Mouse (Mus musculus): ENCODE measurements at regions not wholly inside any gene's neighbourhood (a gene's known extent, or its start where the extent isn't known, plus 50 kb on each side); places are given as distances from the start of the nearest gene placed in this dataset.
"Not testable (repeated sequence)": the region's sequence is repeated elsewhere in the genome, so short reads cannot be mapped to it uniquely, and the experiment has no call there.

- DNase-seq (ENCODE audit: low spot score in 2 of 2) = no peak
- intact Hi-C loops (cut with DNase I) = no loop called here
Observed at GRCm38 (mm10) chr9:76407549-76407948, 83.9 kb upstream of the Hcrtr2 start.

GRCm38 (mm10) chr9:76401897-76402670, 78.4 kb upstream of the Hcrtr2 start:
- DNase-seq (ENCODE audit: low spot score in 2 of 2); intact Hi-C loops (cut with DNase I): not testable (repeated sequence)

GRCm38 (mm10) chr9:76400900-76401299, 77.2 kb upstream of the Hcrtr2 start:
- intact Hi-C loops (cut with DNase I) = no loop called here

GRCm38 (mm10) chr9:76393763-76394162, 70.1 kb upstream of the Hcrtr2 start:
- DNase-seq (ENCODE audit: low spot score in 2 of 2) = no peak
- intact Hi-C loops (cut with DNase I) = loop anchor here (5.0 kb wide), 1 partner anchor 984 kb away; no protein-coding TSS in a partner anchor

More at GRCm38 (mm10) chr9:76400900-76401299, 77.2 kb upstream of the Hcrtr2 start:
- no peak for DNase-seq (ENCODE audit: low spot score in 2 of 2)

- intact Hi-C loops (cut with DNase I) = loop anchor here (5.0 kb wide), 1 partner anchor 986 kb away; no protein-coding TSS in a partner anchor
- DNase-seq (ENCODE audit: low spot score in 2 of 2) = no peak
Observed at GRCm38 (mm10) chr9:76390839-76391238, 67.2 kb upstream of the Hcrtr2 start.
